Mouse (Mus musculus) adrenal gland, postnatal 36 days (tissue): ENCODE measurements at regions not wholly inside any gene's neighbourhood (a gene's known extent, or its start where the extent isn't known, plus 50 kb on each side); places are given as distances from the start of the nearest gene placed in this dataset.
"Not testable (repeated sequence)": the region's sequence is repeated elsewhere in the genome, so short reads cannot be mapped to it uniquely, and the experiment has no call there.

ENCODE experiments used
- DNase-seq, 2 experiments: peaks; one replicate each; pipeline ENCODE4 v3.0.0; 2021; ENCODE audit warnings: mixed read lengths in 1 of 2

GRCm38 (mm10) chr11:29628476-29628875, 64.3 kb upstream of the Rtn4 start:
- DNase-seq: no peak

GRCm38 (mm10) chr11:29632486-29632885, 60.3 kb upstream of the Rtn4 start:
- DNase-seq: peak; percentile 51 to 64

GRCm38 (mm10) chr11:29633288-29633687, 59.5 kb upstream of the Rtn4 start:
- DNase-seq: not testable (repeated sequence)

- no peak for DNase-seq
Measured at GRCm38 (mm10) chr11:29636759-29637200, 56.0 kb upstream of the Rtn4 start.

- no peak for DNase-seq
Measured at GRCm38 (mm10) chr11:29638093-29638669, 54.6 kb upstream of the Rtn4 start.

- no peak for DNase-seq
Measured at GRCm38 (mm10) chr11:29638861-29639260, 53.9 kb upstream of the Rtn4 start.
